Mouse (Mus musculus) embryo, embryonic 10 days (tissue): ENCODE results near the gene Rtp4.

Experiments used
- DNase-seq: peaks from one replicate; pipeline ENCODE4 v3.0.0-alpha.2; 2015; ENCODE audit warnings: low spot score

The Rtp4 gene

DNA sequence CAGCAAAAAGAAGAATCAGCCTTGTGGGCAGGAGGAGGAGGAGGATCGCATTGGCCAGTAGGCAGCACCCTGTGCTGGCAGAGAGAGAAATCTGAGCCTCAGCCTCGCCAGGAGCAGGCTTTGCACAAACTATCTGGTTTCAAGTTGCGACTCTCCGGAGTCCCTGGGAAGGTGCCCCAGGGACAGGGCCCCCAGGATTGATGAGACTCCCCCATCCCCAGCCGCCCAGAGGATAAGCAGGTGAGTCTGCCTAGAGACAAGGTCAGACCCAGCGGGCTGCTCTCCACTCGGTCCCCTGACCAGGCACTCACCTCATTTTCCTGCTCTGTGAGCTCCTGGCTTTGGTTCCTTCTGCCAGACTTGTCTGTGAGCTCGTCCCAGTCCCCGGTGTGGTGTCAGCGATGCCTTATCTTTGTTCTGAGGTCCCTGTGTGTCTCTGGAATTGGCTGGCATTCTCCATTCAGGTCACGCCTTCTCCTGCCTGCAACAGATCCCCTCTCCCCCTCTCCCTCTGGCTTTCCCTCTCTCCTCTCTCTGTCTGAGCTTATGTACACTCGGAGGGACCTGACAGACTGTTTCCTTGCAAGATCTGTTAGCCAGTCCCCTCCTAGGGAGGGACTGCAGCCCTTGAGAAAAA is at the start of gene Rtp4, which contains the start of gene Masp1:
Gene Rtp4, plus strand, starts transcription at position 57 of the 637 bp plus-strand sequence.
Gene Masp1, minus strand, starts transcription at position 581 of the 637 bp plus-strand sequence.
- DNase-seq, result peak; percentile 70

DNA sequence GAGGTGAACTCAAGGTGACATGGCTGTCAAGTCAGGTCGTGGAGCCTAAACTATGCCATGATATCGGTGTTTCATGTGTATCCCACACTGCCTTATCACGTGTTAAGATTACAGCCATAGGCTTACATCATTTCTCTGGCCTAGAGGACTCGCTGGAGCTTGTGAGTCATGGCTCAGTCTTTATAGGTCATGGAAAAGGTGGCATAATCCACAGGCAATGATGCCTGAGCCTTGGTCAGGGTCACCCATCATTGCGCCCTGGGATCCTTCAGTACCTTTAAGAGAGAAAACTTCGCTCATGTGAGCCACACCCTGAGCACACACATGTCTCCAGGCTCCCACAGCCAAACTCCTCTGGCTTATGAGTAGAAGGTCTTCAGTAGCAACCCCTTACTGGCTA is 48.5 kb upstream of the Rtp4 start:
- DNase-seq, result no peak

DNA sequence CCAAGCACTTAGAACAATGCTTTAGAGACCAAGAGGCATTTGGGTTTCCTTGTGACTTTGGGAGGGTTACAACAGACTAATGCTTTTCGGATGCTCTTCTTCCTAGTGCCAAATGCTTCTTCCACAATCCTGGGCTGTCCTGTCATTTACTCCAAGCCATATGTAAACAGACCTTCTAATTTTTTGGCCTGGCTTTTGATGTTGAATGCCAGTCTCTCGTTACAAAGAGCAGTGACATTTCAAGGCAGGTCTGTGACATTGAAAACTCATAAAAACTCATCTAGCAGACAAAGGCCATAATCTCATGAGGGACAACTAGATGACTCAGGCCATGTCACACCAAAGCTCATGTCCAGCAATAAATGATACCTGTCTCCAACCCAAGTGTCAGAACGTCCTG is 48.0 kb upstream of the Rtp4 start:
- DNase-seq, result no peak

DNA sequence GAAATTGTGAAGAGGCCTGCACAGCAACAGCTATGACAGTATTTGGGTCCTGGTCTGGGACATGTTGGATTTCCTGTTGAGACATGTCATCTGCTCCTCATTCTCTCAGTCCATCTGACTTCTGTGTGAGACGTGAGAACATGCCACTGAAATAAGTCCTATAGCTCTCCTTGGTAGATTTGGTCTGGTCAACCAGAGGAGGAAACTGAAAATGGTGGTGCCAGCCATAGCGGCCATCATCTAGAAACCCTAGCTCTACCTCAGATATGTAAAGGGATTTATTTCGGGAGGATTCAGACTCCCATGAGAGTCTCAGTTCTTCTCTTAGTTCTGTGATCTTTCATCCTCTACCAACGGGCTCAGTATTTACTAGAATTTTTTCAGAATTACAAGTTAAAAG is 44.4 kb upstream of the Rtp4 start:
- DNase-seq, result no peak

DNA sequence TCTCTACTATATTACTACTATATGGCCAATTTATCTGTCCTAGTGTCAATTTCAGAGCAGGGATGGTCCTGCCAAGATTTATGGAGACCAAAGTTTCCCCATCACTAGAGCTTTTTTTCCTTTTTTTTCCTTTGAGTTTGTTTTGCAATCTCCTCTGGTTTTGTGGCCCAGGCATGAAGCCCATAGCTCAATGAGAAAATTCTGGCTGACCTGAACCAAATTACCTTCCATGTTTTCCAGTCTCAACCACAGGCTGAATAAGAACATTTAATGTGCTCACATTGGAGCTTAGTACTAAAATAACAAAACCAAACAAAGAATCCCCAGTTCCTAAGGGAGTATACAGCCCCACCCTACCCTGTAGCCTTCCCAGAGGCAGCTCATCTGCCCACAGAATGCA is 43.5 kb upstream of the Rtp4 start:
- no peak for DNase-seq

DNA sequence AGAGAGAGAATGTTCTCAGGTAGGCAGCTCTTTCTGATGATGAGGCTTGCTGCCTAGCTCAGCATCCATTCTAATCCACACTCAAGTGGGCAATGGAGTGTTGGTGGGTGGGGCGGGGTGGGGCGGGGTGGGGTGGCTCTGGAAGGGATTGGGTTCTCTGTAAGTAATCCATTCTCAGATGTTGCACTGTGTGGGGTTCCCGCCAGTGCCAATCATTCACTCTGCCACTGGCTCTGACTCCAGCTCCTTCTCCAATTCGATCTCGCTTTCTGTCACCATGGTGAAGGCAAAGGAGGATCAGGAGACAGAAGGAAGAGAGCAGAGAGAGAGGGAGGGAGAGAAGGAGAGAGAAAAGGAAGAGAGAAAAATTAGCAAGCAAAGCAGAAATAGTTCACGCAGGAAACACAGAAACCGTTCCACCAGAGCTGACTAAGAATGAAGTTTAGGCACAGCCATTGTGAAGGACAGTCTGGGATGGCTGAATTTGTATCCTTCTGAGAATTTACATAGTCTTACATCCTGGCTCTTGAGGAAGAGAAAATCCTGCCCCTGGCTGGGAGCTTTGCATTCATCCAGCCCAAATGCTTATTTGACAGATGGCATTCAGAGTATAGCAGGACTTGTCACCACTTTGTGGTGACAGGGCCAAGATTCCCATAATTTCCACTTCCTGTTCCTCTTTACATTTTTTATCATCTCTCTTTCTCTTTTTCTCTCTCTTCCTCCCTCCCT is 40.1 kb upstream of the Rtp4 start:
- DNase-seq, result no peak

DNA sequence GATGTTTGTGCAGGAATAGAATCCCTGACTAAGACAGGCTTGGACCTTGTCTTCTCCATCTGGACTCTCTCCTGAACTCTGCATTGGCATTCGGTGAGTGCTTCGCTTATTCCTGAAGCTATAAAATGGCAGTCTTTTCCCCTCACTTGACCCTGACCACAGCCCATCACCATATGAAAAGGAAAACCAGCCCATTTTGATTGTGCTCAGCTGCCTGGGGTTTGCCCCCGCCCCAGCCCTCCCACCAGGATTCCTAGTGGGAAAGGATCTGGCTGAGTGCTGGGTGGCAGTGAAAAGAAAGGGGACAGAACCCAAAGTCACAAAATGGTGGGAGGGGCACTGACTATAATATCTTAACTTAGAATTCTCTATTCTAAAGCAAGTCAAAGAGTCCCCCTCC is 37.9 kb upstream of the Rtp4 start:
- DNase-seq, result no peak

DNA sequence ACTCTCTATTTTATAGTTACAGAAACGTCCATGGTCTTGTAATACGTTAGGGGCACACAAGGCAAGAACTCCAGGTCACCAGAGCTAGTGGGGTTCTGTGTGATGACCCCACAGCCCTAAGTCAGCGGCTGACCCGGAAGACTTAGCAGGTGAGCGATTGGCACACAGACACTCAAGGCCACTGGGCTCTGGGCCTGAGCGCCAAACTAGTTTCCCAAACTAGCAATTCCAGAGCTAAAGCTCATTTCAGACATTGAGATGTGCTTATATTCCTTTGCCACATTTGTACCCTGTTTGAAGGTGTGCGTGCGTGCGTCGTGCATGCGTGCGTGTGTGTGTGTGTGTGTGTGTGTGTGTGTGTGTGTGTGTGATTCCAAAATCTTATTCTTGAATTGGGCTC is 37.2 kb upstream of the Rtp4 start:
- no peak for DNase-seq

DNA sequence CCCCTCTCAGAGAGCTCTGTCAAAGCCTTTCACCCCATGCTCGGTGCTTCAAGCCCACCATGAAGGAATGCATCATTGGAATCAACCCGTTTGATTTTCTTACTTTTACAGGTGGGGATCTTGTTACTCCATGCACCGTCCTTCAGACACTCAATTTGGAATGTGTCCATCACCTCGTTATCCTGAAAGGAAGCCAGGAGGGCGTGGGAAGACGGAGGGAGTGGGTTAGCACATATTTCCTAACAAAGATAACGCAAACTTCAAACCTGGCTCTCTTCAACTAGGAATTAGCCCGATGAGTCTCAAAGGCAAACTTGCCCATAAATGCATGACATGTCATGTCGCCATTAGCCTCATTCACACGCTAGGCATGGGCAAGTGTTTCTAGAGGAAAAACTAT is 36.8 kb upstream of the Rtp4 start:
- no peak for DNase-seq

DNA sequence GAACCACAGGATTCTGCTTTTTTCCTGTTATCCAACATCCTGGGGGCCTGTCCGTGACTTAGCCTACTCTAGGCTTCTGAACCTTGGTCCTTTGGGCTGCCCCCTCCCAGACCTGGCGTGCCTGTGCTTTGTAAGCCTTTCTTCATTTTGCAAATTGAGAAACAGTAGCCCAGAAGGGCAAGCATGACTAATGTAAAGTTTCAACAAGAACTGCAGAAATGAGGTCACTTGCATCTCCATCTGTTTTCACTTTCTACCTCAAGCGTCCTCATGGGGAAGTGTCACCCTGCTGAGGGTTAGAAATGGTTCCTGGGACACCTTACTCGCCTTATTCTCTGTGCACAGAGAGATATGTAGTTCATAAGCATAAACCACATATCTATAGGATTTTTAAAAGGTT is 27.3 kb upstream of the Rtp4 start:
- DNase-seq, result no peak

DNA sequence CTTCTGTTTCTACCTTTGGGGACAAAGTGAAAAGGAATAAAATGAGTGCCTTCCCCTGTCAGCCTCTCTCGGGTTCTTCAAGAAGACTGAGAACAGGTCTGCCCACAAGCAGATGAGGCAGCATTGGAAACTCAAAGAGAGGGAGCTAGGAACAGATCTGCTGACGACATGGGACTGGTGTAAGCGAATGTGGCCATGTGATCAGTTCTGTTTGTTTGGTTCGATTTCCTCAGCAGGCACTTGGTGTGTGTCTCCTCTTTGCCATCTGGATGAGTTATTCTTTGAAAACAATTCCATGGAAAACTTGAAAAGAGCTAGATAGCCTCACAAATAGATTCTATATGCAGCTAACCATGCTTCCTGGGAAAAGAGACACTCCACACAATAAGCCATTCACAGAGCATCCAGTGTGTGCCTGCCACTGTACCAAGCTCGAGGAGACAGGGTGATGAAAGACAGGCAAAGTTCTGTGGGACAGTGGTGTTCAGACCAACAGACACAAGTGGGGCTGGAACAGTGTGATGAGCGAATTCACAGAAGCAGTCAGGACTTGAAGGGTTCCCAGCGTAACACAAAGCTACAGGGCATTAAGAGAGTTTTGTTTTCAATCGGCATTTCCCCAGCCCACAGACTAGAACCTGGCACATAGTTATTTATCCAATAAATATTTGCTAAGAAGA is 23.7 kb upstream of the Rtp4 start:
- no peak for DNase-seq

DNA sequence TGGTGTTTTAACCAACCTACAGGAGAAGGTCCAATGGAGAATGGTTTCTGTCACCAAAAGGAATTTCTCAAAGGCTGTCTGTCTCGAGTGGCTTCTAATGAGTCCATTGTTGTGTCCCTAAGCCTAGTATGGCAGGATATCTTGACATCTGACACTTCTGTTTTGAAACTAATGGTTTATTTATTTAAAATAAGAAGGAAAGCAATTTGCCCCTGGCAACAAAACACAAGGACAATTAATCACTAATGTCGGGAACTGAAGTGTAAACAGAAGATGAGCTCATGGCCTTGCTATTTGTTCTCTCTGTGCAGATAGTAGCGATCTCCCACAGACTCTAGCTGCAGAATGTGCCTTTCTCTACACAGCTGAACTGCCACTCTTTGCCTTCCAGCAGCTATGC is 22.7 kb upstream of the Rtp4 start:
- peak; percentile 71 for DNase-seq

DNA sequence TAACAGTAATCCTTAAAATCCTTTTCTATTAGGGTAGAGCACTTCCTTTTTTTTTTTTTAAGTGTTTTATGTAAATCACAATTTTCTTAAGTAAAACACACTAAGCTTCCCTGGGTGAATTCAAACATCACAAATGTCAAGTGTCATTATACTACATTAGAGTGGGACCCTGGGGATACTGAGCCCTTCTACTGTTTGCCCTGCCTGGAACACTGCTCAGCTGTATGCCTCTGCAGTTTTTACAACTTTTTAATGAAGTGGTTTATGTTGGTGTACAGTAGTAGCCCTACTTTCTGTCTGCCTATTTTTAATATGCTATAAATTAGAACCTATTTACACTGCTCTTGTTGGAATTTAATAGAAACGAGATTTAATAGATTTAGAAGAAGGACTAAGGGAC is 22.2 kb upstream of the Rtp4 start:
- DNase-seq, result no peak

DNA sequence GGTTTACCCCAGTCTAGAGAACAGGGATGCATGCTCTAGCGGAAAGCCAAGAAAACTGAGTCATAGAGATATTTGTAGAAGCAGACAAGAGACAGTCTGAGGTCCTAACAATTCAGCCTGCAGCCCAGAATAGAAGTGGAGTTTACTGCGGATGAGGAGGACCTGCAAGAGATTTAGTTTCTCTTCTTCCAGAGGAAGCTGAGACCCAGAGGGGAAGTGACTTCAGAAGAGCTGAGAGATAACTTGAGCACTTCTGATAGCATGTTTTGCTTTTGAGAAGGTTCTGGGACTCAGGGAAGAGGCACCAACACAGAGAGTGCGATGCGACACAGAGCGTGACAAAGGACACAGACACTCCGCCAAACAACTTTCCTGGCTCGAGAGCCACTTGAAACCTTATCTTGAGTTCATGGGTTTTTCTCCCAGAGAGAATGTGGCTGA is 21.4 kb upstream of the Rtp4 start:
- DNase-seq, result no peak

DNA sequence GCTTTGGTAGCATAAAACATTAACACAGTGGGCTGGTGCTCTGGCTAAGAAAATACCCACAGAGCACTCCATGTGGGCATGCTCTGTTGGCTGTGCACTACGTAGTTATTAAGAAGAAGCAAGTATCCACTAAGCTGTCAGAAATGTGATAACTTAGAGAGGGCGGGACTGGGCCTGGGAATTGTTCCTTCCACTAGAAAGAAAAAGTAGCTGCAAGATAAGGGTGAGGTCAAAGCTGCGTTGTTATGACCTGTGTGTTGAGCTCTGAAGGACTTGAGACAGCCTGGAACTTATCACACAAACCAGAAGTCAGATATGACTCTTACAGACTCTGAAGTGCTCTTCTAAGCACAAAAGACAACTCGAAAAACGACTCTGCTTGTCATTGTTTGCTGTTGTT is 19.5 kb upstream of the Rtp4 start:
- no peak for DNase-seq

DNA sequence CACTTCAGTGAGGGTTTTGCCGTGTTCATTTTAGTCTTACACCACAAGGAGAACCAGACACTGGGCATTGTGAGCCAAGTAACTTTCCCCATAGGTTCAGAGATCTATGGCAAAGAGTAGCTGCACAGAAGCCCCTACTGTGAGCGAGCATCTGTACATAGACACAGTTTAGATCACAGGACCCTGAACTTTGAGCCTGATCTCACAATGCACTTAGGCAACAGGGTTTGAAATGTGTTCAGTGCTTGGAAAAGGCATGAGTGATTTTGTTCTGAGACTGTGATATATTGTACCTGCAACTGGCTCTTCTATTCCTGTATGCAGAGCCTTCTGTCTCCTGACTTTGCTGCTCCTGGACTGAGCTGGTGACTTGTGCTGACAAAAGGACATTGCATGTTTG is 18.8 kb upstream of the Rtp4 start:
- no peak for DNase-seq

DNA sequence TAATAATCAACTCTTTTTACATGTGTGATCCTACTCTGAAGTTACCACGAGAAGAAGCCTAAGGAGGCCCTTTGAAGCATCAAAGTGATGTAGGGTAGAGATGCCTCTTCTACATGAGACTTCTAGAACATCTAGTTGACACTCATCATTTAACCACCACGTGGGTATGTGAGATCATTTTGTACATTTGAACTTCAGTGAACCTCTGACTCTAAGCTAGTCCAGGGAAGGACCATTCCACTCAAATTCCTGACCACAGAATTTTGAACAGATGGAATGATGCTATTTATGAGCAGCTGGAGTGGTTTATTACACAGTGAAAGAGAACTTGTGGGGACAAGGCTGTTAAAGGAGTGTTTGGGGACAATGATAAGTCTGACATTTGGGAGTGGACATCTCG is 17.6 kb upstream of the Rtp4 start:
- no peak for DNase-seq

DNA sequence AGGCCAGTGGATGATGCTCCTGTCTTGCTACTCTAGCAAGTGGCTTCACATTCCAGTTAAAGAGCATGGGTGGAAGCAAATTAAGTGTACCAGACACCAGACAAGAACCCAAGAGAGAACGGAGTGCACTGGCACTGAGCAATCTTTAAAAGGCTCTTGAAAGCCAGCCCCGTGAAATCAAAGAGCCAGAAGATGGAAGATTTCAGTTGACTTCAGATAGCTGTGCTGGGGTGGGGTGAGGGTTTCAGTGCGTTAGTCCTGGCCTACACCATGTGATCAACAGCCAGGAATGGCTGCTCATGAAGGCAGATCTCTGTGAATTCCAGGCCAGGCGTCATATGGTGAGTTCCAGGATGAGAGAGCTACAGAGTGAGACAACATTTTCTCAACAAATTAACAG is 16.7 kb upstream of the Rtp4 start:
- DNase-seq, result no peak

DNA sequence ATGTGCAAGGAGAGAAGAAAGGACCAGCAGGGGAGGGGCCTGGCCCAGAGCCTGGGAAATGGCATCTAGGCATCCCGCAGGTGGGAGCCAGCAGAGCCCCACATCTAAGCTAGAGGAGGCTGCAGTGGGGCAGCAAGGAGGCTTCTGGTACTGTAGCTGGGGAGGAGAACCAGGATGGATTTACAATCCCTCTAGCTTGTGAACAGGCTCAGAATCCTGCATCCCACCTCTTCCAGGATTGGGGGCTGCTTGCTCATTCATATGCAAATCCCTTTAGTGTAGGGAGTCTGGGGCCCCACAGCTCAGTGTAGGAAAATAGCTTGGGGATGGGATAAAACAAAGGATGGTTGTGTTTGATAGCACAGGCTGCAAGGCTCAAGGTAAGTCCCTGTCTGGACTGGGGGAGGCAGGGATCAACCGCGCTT is 15.8 kb upstream of the Rtp4 start:
- DNase-seq, result peak; percentile 26

DNA sequence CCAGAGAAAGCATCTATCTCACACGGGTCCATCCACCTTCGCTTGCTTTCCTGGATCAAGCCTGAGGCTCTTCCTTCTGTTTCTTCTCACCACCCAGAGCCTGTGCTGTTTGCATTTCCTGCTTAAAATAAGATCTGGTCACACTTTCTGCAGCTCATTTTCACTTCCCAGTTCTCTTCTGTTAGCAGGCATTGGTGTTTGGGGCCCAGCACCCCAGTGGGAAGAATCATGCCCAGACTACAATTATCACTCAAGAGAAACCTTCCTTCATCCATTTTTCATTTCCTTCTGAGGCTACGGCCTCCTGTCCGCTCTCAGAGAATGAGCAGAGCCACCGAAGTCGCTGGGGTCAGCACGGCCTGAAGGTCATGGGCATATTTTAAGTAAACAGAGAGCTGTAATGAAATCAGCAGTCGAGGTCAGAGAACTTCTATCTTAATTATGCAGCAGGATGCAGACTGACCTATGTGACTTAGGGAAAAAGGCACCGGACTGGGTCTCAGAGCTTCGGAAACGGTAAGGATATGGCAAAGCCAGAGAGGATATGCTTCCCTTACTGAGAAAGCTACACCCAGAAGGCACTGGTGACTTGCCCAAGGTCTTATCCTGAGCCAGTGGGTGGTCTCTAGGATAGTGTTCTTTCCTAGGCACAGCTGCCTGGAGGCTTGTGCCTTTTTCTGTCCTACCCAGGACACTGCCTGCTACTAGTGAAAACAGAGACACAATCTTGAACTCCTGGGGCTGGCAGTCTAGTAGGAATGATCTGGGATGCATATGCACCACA is 14.0 kb upstream of the Rtp4 start:
- peak; percentile 37 for DNase-seq

DNA sequence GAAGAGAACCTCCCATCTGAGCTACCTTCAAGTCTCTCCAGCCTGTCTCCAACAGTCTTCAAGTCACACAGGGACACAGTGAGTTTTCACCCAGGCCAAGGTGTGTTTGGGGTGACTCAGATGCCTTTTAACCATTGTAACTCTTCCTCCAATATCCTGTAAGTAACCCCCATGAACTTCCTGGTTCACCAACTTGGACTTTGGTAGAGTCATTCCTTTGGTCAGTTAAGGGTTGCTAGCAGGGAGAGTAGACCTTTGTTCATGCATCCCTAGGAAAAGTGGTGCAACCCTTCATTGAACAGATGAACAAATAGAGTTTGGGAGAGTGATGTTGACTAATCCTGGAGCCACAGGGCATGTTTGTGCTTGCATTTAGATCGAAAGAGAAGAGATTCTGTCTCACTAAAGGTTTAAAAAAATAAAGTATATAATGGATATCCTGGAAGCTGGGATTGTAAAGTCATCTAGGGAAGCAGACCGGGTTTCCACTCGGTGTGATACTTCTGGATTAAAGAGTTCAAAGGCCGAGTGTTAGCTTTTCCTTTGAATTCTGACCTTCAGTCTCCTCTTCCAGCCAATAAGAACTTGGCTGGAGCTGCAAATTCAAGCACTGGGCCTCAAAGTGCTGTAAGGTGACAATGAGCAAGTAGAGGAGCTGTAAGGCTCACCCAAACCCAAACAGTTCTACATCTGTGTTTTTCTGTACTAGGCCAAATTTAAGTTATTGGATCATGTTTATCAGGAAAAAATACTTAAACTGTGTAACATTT is 8.7 kb upstream of the Rtp4 start:
- DNase-seq, result no peak

DNA sequence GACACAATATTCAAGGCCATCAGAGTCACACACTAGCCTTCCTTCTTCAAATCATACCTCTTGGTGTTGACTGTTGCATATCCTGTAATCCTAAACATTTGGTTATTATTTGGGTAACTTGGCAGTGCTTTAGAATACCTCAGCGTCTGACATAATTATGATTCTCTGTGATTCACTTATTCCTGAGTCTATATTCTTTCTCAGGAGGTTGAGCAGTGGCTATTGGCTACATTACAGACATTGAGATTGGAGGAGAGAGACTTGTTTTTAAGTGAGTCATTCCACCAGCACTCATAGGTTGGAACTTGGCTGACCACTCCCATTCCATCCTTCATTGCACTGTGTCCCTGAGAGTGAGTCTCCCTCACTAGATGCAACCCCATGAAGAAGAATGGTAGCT is 6.7 kb upstream of the Rtp4 start:
- DNase-seq, result no peak
